Mouse (Mus musculus) forebrain, embryonic 14.5 days (tissue): ENCODE measurements around the gene Trnt1. TPM values are rescaled to one million over a fixed set of nuclear protein-coding genes. Genes with fewer than 3 reads are reported as not detected.

ENCODE experiments used
- ATAC-seq: fragments of 200-750 bp; cut with Nextera tagmentation; 2 replicates; pipeline ENCODE4 v1.8.0; 2017; ENCODE audit warnings: mild to moderate bottlenecking, moderate library complexity
- DNase-seq: peaks from one replicate; pipeline ENCODE4 v3.0.0-alpha.2; 2015; ENCODE audit warnings: low spot score
- H3K27ac ChIP-seq: fragments of 300-500 bp; sonication (generic); 2 replicates; pipeline ENCODE4 v1.5.1; 2014; ENCODE audit warnings: low read depth, mild to moderate bottlenecking, control low read depth, low read length, moderate library complexity
- H3K27me3 ChIP-seq: fragments of 300-500 bp; sonication (generic); replicated peaks from 2 replicates; pipeline ENCODE4 v1.6.1; 2014; ENCODE audit warnings: low read length, control low read depth, mixed read lengths; ENCODE audit not compliant: control insufficient read depth, insufficient read depth
- H3K36me3 ChIP-seq: fragments of 300-500 bp; sonication (generic); 2 replicates; pipeline ENCODE4 v1.6.1; 2014; ENCODE audit warnings: low read length, control low read depth; ENCODE audit not compliant: control insufficient read depth, insufficient read depth
- H3K4me1 ChIP-seq: fragments of 300-500 bp; sonication (generic); 2 replicates; pipeline ENCODE4 v1.6.1; 2014; ENCODE audit warnings: antibody characterized with exemption, low read length, control low read depth; ENCODE audit not compliant: control insufficient read depth, insufficient read depth
- H3K4me2 ChIP-seq: fragments of 300-500 bp; sonication (generic); 2 replicates; pipeline ENCODE4 v1.6.1; 2014; ENCODE audit warnings: mild to moderate bottlenecking, control low read depth, low read length
- H3K4me3 ChIP-seq: fragments of 300-500 bp; sonication (generic); 2 replicates; pipeline ENCODE4 v1.5.1; 2014; ENCODE audit warnings: low read depth, low read length, control low read depth
- H3K9ac ChIP-seq: fragments of 300-500 bp; sonication (generic); 2 replicates; pipeline ENCODE4 v1.6.1; 2014; ENCODE audit warnings: mild to moderate bottlenecking, low read length, control low read depth, moderate library complexity
- H3K9me3 ChIP-seq: fragments of 300-500 bp; sonication (generic); replicated peaks from 2 replicates; pipeline ENCODE4 v1.6.1; 2016; ENCODE audit warnings: low read length, control low read depth, mixed read lengths; ENCODE audit not compliant: control insufficient read depth
- WGBS: fragments of 180-500 bp; shearing (Covaris S2); extraction: QIAGEN DNeasy Blood & Tissue Kit; methylation state at CpG from one replicate; pipeline ENCODE4 v1.1.7; 2014; 5-methylcytosine and 5-hydroxymethylcytosine counted together
- polyA plus RNA-seq: library from polyadenylated mRNA; unstranded; fragments of >200 nt; fragmentation: Nextera tagmentation; extraction: Ambion mirVana; gene quantifications from 2 replicates; pipeline ENCODE4 v1.2.1, GENCODE M21; 2014

Gene Trnt1
- polyA plus RNA-seq, 1 experiment from 2014 or later, result 68.7 TPM

DNA sequence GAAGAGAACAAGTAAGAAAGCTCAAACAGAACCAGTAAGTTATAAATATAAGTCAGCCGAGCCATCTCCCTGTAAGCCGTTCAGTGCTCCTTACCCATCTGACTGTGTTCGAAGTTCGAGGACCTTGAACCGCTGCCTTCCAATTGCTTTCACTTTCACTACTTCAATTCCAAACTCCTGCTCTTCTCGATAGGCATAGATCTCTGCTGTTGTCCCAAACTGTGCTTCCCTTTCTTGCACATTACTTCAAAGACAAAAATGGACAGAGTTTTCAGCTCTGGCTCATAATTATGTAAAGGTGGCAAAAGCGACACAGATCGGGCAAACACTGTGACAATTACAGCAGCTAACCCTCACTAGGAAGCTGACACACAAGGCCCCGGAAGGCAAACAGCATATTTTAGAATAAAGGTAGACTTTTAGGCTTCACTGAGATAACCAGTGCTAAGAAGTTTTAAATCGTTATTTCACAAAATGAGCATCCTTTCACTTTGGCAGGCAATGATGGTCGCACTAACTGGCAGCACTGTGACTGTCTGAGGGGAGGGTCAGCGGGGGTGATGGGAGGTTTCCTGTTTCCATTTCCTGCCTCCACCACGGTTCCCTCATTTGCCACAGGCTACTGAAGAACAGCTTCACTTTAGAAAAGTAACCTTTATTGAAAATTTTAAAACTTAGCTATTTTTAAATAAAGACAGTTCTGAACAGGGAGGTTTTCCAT, 25.3 kb downstream of the Trnt1 start:
- H3K9ac ChIP-seq, result no peak overlapping the region
- DNase-seq, result no peak
- no peaks in the 10 kb centered on the region for H3K27me3 ChIP-seq
- no peak overlapping the region for H3K27ac ChIP-seq
- peaks cover 42% of the 10 kb centered on the region for H3K36me3 ChIP-seq
- no peak overlapping the region for H3K4me2 ChIP-seq
- no peaks in the 10 kb centered on the region for H3K9me3 ChIP-seq
- H3K4me3 ChIP-seq, result no peak overlapping the region
- no peak for ATAC-seq
- peaks cover 9% of the 10 kb centered on the region for H3K4me1 ChIP-seq
- WGBS, result 92% methylated on average over 13 of the region's 13 CpGs

DNA sequence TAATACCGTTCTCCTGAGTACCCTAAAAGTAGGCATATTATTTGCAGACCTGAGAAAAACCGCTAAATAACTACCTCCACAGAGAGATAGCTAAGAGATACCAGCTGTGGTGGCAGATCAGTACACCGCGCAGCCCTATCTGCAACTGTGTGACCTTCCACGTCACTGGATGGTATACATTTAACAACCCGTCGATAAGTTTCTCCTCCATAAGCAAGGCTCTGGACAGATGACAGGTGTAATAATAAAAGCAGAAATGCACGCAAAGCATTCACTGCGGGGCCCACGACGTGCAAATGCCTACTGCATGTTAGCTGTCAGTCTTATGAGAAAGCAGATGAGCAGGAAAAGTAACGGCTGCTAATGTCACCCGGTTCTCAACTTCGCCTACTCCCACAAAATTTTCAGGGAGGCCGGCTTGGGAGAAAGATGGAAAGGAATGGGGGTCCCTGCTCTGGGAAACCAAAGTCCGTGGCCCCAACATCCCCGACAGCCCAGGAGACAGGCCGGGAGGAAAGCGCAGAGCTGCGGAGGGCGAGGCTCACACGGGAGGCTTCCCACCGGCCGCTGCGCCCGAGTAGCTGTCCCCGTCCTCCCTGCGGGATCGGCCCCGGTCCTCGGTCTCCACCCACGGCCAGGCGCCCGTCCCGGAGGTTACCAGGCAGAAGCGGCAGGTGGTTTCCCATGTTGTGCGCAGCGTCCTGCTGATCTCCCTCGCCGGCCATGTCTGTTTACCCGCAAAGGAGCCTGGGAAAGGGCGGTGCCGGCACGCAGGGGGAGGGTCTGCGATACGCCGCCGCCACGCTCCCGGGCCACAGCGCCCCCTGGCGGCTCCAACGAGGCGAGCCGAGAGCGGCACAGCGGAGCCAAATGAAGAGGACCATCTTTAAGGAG, 30.7 kb downstream of the Trnt1 start, which contains the start of gene Crbn:
Crbn (minus strand) TSS at position 745 of the 894 bp plus-strand sequence.
- ATAC-seq (peak; percentile 97), DNase-seq (peak; percentile 93)
- 2% methylated on average over 52 of the region's 57 CpGs for WGBS
- peaks cover 9% of the 10 kb centered on the region for H3K4me1 ChIP-seq
- no peaks in the 10 kb centered on the region for H3K27me3 ChIP-seq
- no peaks in the 10 kb centered on the region for H3K9me3 ChIP-seq
- peak within 1 kb of the TSS; percentile 86 for H3K4me2 ChIP-seq
- H3K4me3 ChIP-seq, result peak within 1 kb of the TSS; percentile 75
- H3K36me3 ChIP-seq, result peaks cover 9% of the 10 kb centered on the region
- no peak within 1 kb of the TSS for H3K27ac ChIP-seq
- peak within 1 kb of the TSS; percentile 79 for H3K9ac ChIP-seq

DNA sequence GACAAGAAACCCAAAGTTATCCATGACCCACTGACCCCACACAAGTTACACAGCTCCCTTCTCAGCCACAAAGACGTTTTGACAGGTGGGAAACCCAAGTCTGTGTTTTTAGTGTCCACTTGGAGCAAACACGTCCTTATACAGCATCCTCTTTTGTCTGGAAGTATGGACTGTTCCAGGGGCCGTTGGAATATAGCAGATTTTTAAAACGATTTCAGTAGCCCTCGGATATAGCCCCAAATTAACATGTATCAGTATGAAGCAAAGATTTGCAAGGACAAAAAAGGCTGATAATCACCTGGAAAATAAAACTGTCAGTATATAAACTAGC, 31.3 kb downstream of the Trnt1 start:
- H3K4me3 ChIP-seq, result peak overlapping the region; percentile 75
- no peak for ATAC-seq

DNA sequence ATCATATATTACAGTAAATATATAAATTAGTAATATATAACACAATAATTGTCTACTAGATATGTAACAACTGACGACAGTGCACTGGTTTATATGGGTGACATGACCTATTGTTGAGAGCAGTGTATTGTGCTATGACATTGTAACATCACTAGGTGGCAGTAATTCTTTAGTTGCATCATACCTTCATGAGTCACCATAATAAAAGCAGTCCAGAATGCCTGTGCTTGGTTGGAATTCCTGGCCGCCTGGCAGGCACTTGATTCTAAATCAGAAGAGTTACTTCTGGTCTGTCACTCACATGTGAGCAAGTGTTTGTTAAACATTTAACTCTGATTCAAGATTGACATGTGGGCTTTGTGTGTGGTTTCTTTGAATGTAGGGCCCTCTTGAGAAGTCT, 36.0 kb downstream of the Trnt1 start:
- no peak overlapping the region for H3K27ac ChIP-seq
- H3K36me3 ChIP-seq, result no peaks in the 10 kb centered on the region
- H3K9ac ChIP-seq, result no peak overlapping the region
- no peaks in the 10 kb centered on the region for H3K4me1 ChIP-seq
- H3K4me3 ChIP-seq, result no peak overlapping the region
- H3K27me3 ChIP-seq, result no peaks in the 10 kb centered on the region
- DNase-seq (peak; percentile 74), ATAC-seq (peak; percentile 52; the same call in 1 of the 2 replicates)
- no peak overlapping the region for H3K4me2 ChIP-seq
- H3K9me3 ChIP-seq, result no peaks in the 10 kb centered on the region
- WGBS, result 38% methylated on average over 2 of the region's 2 CpGs

More for the DNA sequence above, 31.3 kb downstream of the Trnt1 start:
- no peaks in the 10 kb centered on the region for H3K27me3 ChIP-seq
- no peak overlapping the region for H3K27ac ChIP-seq
- H3K9ac ChIP-seq, result no peak overlapping the region; the same call in 1 of the 2 replicates
- H3K9me3 ChIP-seq, result no peaks in the 10 kb centered on the region
- H3K36me3 ChIP-seq, result 0 out of 2 replicates have a peak, but pooled peaks cover 5% of the 10 kb centered on the region
- WGBS, result 62% methylated on average over 5 of the region's 5 CpGs
- peak overlapping the region; percentile 24; the same call in 1 of the 2 replicates for H3K4me2 ChIP-seq
- peaks cover 9% of the 10 kb centered on the region for H3K4me1 ChIP-seq
- no peak for DNase-seq

DNA sequence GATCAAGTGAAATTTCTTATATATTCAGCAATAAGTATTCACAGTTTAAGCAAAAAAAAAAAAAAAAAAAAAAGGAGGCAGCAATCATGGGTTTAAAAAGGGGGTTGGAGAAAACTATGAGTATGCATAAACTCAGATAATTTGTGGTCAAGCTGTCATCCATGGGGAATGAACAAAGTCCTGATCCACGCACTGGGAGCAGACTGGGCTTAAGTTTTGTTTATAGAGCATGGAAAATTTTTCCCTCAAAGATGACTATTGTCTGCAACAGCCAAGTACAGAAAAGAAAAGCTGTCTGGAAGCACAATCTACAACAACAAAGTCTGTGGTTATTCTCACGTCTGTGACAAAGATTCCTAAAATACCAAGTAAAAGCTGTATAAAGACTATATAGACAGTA, 40.2 kb downstream of the Trnt1 start:
- DNase-seq (no peak), ATAC-seq (no peak)
- no peaks in the 10 kb centered on the region for H3K36me3 ChIP-seq
- H3K9me3 ChIP-seq, result no peaks in the 10 kb centered on the region
- no peak overlapping the region for H3K9ac ChIP-seq
- WGBS, result 79% methylated on average over 2 of the region's 2 CpGs
- no peak overlapping the region for H3K27ac ChIP-seq
- H3K27me3 ChIP-seq, result no peaks in the 10 kb centered on the region
- H3K4me2 ChIP-seq, result no peak overlapping the region
- H3K4me3 ChIP-seq, result no peak overlapping the region
- H3K4me1 ChIP-seq, result no peaks in the 10 kb centered on the region

DNA sequence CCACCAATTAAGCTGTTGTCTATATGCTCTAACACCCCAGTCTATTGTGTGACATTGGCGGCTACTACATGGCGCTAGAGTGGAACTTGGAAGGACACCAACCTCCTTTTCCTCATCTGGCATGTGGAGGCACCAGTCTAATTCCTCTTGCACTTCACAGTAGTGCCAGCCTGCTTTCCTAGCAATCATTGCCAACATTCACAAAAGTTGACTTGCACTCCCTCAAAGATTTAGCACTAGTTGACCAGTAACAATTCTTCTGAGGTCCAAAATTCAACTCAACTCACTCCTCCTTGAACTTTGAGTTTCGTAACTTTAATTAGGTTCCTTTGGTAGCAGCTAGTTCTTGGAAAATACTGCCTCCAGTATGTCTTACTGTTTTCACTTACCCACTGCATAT, 41.8 kb downstream of the Trnt1 start:
- no peak overlapping the region for H3K4me3 ChIP-seq
- DNase-seq (no peak), ATAC-seq (no peak)
- H3K4me2 ChIP-seq, result no peak overlapping the region
- H3K9ac ChIP-seq, result no peak overlapping the region
- H3K27ac ChIP-seq, result no peak overlapping the region
- WGBS, result 91% methylated on average over 3 of the region's 3 CpGs
- H3K27me3 ChIP-seq, result no peaks in the 10 kb centered on the region
- H3K4me1 ChIP-seq, result no peaks in the 10 kb centered on the region
- H3K9me3 ChIP-seq, result no peaks in the 10 kb centered on the region
- H3K36me3 ChIP-seq, result no peaks in the 10 kb centered on the region

DNA sequence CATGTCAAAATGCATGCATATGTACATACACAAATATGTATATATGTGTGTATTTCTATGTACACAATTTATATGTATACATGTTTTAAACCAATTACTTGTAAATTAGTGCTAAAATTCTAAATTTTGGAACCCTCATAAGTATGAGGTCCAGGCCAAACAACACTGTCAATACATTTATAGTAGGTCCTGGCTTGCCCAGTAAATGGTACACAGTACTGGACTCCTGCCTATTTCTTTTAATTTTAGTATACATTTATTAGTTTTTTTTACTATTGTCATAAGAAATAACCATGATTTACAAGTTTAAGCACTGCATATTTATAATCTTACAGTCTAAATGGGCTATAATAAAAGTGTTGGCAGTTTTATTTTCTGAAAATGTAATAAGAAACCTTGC, 50.3 kb downstream of the Trnt1 start:
- no peaks in the 10 kb centered on the region for H3K27me3 ChIP-seq
- H3K4me3 ChIP-seq, result no peak overlapping the region
- H3K27ac ChIP-seq, result no peak overlapping the region
- H3K9me3 ChIP-seq, result no peaks in the 10 kb centered on the region
- H3K4me2 ChIP-seq, result no peak overlapping the region
- no peaks in the 10 kb centered on the region for H3K4me1 ChIP-seq
- no peak for ATAC-seq
- no peak for DNase-seq
- no peaks in the 10 kb centered on the region for H3K36me3 ChIP-seq
- no peak overlapping the region for H3K9ac ChIP-seq

DNA sequence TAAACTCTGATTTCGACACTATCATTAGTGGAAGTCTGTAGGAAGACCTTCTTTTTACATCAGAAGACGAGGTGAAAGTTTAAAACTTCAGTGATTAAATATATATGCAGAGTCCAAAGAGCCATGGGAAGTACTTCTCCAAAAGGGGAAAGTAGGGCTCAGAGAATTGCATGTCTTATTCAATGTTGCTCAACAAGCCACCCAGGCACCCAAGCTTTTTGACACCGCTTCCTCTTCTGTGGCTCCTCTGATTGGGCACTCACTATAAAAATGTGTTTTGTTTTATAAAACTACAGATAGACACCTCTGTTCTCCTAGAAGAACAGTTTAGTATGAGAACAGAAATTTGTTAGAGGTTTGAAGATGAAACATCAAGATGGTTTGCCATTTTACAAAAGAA, 51.0 kb downstream of the Trnt1 start:
- 85% methylated on average over 3 of the region's 3 CpGs for WGBS
- DNase-seq, result no peak
- no peaks in the 10 kb centered on the region for H3K4me1 ChIP-seq
- H3K4me3 ChIP-seq, result no peak overlapping the region
- H3K9me3 ChIP-seq, result no peaks in the 10 kb centered on the region
- H3K4me2 ChIP-seq, result no peak overlapping the region
- H3K27ac ChIP-seq, result no peak overlapping the region
- ATAC-seq, result no peak
- H3K36me3 ChIP-seq, result no peaks in the 10 kb centered on the region
- no peaks in the 10 kb centered on the region for H3K27me3 ChIP-seq
- no peak overlapping the region for H3K9ac ChIP-seq

DNA sequence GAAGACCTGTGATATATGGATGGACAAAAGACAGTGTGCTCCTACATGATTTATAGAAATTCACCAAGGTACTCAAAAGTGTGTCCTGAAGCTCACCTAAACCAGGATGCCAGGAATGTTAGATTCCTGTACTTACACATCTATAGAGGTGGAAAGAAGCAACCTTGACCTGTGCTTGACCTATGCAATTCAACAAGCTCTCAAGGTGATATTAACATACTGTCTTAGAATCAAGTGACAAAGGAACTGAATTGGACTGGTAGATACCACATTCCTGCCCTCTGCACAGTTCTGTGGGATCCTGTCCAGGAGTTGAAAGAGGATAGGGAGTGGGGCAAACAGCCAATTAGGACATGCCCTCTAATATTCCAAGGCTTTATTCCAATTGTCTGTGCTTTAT, 51.6 kb downstream of the Trnt1 start:
- no peak overlapping the region for H3K9ac ChIP-seq
- H3K4me3 ChIP-seq, result no peak overlapping the region
- DNase-seq (no peak), ATAC-seq (no peak)
- H3K27me3 ChIP-seq, result no peaks in the 10 kb centered on the region
- no peaks in the 10 kb centered on the region for H3K36me3 ChIP-seq
- no peak overlapping the region for H3K4me2 ChIP-seq
- no peaks in the 10 kb centered on the region for H3K9me3 ChIP-seq
- H3K4me1 ChIP-seq, result no peaks in the 10 kb centered on the region
- H3K27ac ChIP-seq, result no peak overlapping the region
